26 mouse cellular contexts compared by ENCODE assay signal in the genomic region with DNA sequence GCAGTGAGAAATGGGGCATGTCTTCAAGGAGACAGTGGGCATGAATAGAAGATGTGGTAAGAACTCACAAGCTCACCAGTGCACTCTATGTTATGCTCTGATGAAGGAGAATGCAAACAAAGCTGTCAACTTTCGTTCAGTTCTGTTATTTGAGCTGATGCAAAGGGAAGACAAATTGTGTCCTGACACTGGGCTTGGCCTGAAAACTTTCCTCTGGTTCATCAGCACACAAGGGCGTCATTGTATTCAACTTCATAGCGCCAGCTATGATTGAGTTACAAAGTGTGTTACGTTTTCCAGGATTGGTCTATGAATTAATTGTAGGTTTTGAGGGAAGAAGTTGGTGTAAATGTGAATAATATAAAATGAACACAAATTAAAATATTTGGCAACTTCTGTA.
"Had no signal": no experiment of that assay in that cellular context is flagged by ENCODE, and none has a peak within 500 bp of the region (broad histone marks: within the 10 kb centered on the region; RNA-seq: fewer than 3 reads in every experiment).

No protein-coding gene starts in this region.

- H3K9ac ChIP-seq: heart, embryonic 13.5 days; heart, embryonic 15.5 days; hindbrain, embryonic 13.5 days; hindbrain, embryonic 15.5 days; kidney, embryonic 15.5 days; limb, embryonic 12.5 days had no signal

- H3K4me1 ChIP-seq: heart, embryonic 13.5 days; hindbrain, embryonic 15.5 days had no signal

- H3K9me3 ChIP-seq: heart, embryonic 13.5 days; heart, embryonic 15.5 days; hindbrain, embryonic 13.5 days; hindbrain, embryonic 15.5 days; kidney, embryonic 15.5 days; limb, embryonic 10.5 days had no signal

- H3K27me3 ChIP-seq: heart, embryonic 13.5 days; heart, embryonic 15.5 days; hindbrain, embryonic 13.5 days; hindbrain, embryonic 15.5 days; kidney, embryonic 15.5 days; limb, embryonic 12.5 days had no signal

- H3K4me3 ChIP-seq: heart, adult 2 months; heart, embryonic 13.5 days; heart, embryonic 15.5 days; hindbrain, embryonic 13.5 days; hindbrain, embryonic 15.5 days; kidney, embryonic 15.5 days; layer of hippocampus, adult 2 months; left cerebral cortex, adult 2 months; limb, embryonic 10.5 days; limb, embryonic 12.5 days had no signal

- ATAC-seq: hindbrain, postnatal 0 days; intestine, embryonic 16.5 days had no signal

- H3K36me3 ChIP-seq: heart, embryonic 13.5 days; heart, embryonic 15.5 days; hindbrain, embryonic 13.5 days; hindbrain, embryonic 15.5 days; kidney, embryonic 15.5 days; limb, embryonic 10.5 days; limb, embryonic 12.5 days had no signal

- H3K27ac ChIP-seq: heart, adult 2 months; heart, embryonic 13.5 days; heart, embryonic 15.5 days; hindbrain, embryonic 13.5 days; hindbrain, embryonic 15.5 days; hindbrain, postnatal 0 days; kidney, embryonic 15.5 days; kidney, postnatal 0 days; layer of hippocampus, adult 2 months; left cerebral cortex, adult 2 months; limb, embryonic 10.5 days; limb, embryonic 12.5 days had no signal

- H3K4me2 ChIP-seq: heart, embryonic 11.5 days; heart, embryonic 13.5 days; heart, embryonic 15.5 days; hindbrain, embryonic 13.5 days; hindbrain, embryonic 15.5 days; kidney, embryonic 15.5 days; limb, embryonic 12.5 days; liver, embryonic 11.5 days had no signal

- DNase-seq: gastrocnemius, postnatal 14 days; gastrocnemius, postnatal 36 days; heart, adult 11 months; heart, adult 2 months; heart, postnatal 14 days; heart, postnatal 36 days; kidney, adult 11 months; kidney, adult 2 months; kidney, adult 9 months; kidney, postnatal 14 days; kidney, postnatal 4 days; liver had no signal
